Mouse (Mus musculus) kidney, postnatal 14 days (tissue): ENCODE data around the gene Trim56.
A peak's percentile ranks its signal among the peaks of the same experiment; 100 is the strongest.

Experiments
- DNase-seq: peaks from one replicate; pipeline ENCODE4 v3.0.0; 2022; ENCODE audit warnings: mixed read lengths

The Trim56 gene

GRCm38 (mm10) chr5:137107670-137108069, 8.3 kb downstream of the Trim56 start:
- DNase-seq, result peak; percentile 72

GRCm38 (mm10) chr5:137107024-137107423, 9.0 kb downstream of the Trim56 start:
- DNase-seq, result peak; percentile 86

- peak; percentile 75 for DNase-seq
Observed at GRCm38 (mm10) chr5:137106434-137106833, 9.6 kb downstream of the Trim56 start.

- DNase-seq, result no peak
Observed at GRCm38 (mm10) chr5:137103969-137104368, 12.0 kb downstream of the Trim56 start.

- DNase-seq, result no peak
Observed at GRCm38 (mm10) chr5:137102575-137103522, 13.2 kb downstream of the Trim56 start.

GRCm38 (mm10) chr5:137102078-137102477, 13.9 kb downstream of the Trim56 start:
- DNase-seq, result no peak

- DNase-seq, result no peak
Observed at GRCm38 (mm10) chr5:137100660-137101059, 15.3 kb downstream of the Trim56 start.

GRCm38 (mm10) chr5:137098418-137098817, 17.6 kb downstream of the Trim56 start:
- no peak for DNase-seq

- DNase-seq, result peak; percentile 83
Observed at GRCm38 (mm10) chr5:137096037-137096436, 20.0 kb downstream of the Trim56 start.

- no peak for DNase-seq
Observed at GRCm38 (mm10) chr5:137095135-137095534, 20.9 kb downstream of the Trim56 start.

- DNase-seq, result peak; percentile 51
Observed at GRCm38 (mm10) chr5:137093720-137094119, 22.3 kb downstream of the Trim56 start.

GRCm38 (mm10) chr5:137091560-137091959, 24.4 kb downstream of the Trim56 start:
- no peak for DNase-seq

- no peak for DNase-seq
Observed at GRCm38 (mm10) chr5:137090870-137091269, 25.1 kb downstream of the Trim56 start.

GRCm38 (mm10) chr5:137087410-137087809, 28.6 kb downstream of the Trim56 start:
- peak; percentile 86 for DNase-seq

- DNase-seq, result no peak
Observed at GRCm38 (mm10) chr5:137085731-137086130, 30.3 kb downstream of the Trim56 start.

- DNase-seq, result no peak
Observed at GRCm38 (mm10) chr5:137085021-137085420, 31.0 kb downstream of the Trim56 start.

GRCm38 (mm10) chr5:137083051-137083450, 33.0 kb downstream of the Trim56 start:
- DNase-seq, result no peak

- DNase-seq, result peak; percentile 62
Observed at GRCm38 (mm10) chr5:137079849-137080248, 36.2 kb downstream of the Trim56 start.

GRCm38 (mm10) chr5:137078616-137079015, 37.4 kb downstream of the Trim56 start:
- peak; percentile 37 for DNase-seq

- DNase-seq, result peak; percentile 22
Observed at GRCm38 (mm10) chr5:137078041-137078440, 38.0 kb downstream of the Trim56 start.

GRCm38 (mm10) chr5:137077187-137077586, 38.8 kb downstream of the Trim56 start:
- no peak for DNase-seq

GRCm38 (mm10) chr5:137076191-137076930, 39.6 kb downstream of the Trim56 start:
- peak; percentile 49 for DNase-seq

GRCm38 (mm10) chr5:137075726-137076125, 40.3 kb downstream of the Trim56 start:
- no peak for DNase-seq

- DNase-seq, result peak; percentile 44
Observed at GRCm38 (mm10) chr5:137074191-137074651, 41.8 kb downstream of the Trim56 start.
